Mouse (Mus musculus): ENCODE data around the gene Wdfy3.

Wdfy3 gene

GRCm38 (mm10) chr5:102054511-102055093 is 15.1 kb downstream of the Wdfy3 start:
- DNase-seq (ENCODE audit: low spot score), result no peak

DNA sequence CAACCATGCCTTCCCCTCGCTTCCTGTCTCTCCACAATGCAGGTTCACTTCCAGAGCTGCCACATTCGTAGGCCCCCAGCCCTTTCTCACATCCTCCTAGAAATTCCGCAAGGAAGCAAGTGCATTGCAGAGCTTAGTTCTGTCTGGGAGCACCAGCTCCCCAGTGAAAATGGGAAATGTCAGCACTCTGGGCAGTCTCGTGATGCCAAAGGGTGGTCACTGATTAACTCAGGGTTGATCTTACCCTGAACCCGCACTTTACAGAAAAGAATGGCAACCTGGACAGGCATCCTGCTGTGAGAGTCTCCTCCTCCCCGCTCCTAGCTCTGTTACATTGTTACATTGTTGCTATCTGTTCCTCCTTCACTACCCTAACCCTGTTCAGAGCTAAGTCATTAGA is 16.8 kb downstream of the Wdfy3 start:
- no peak for DNase-seq (ENCODE audit: low spot score)

DNA sequence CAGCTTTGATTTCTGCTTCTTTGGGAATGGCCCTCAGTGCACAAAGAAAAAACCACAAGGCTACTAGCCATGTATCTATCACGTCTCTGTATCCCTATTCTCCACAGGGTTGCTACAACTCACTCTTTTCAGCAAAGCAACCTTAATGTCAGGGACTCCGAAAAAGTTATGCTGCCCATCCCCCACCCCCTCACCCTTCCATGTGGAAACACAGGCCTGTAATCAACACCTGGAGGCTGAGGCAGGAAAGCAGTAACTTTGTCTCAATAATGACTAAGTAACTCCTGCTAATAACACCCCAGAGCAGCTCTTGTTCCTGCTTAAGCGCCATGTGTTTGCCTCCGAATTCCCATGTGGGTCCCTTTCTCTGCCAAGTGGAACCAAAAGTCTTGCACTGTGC is 17.3 kb downstream of the Wdfy3 start:
- no peak for DNase-seq (ENCODE audit: low spot score)

DNA sequence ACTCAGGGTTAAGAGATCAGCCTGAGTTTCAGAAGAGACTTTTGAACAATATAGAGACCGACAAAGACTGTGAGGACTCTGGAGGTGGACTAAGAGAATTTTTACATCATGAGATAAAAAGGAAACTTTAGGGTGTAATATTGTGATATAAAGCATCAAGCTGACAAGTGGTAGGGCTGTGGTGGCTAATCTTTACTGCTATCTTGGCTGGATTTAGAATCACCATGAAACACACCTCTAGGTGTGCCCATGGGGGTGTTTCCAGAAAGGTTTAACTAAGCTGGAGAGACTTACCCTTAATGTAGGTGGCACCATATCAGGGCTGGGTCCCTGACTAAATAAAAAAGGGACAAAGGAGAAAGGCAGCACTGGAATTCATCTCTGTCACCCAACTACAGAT is 19.0 kb downstream of the Wdfy3 start:
- no peak for DNase-seq (ENCODE audit: low spot score)

DNA sequence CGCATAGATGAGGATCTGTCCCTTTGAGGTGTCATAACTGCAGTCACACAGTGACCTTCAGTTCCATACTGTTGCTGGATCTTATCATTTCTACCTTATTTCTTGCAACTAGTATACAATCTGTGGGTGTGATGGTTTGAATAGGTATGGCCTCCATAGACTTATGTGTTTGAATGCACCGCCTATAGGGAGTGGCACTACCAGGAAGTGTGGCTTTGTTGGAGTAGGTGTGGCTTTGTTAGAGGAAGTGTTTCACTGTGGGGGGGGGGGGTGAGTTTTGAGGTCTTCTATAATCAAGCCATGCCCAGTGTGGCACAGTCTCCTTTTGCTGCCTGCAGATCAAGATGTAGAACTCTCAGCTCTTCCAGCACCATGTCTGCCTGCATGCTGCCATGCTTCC is 21.3 kb downstream of the Wdfy3 start:
- DNase-seq (ENCODE audit: low spot score), result no peak

GRCm38 (mm10) chr5:102046617-102047116 is 23.1 kb downstream of the Wdfy3 start:
- no peak for DNase-seq (ENCODE audit: low spot score)

DNA sequence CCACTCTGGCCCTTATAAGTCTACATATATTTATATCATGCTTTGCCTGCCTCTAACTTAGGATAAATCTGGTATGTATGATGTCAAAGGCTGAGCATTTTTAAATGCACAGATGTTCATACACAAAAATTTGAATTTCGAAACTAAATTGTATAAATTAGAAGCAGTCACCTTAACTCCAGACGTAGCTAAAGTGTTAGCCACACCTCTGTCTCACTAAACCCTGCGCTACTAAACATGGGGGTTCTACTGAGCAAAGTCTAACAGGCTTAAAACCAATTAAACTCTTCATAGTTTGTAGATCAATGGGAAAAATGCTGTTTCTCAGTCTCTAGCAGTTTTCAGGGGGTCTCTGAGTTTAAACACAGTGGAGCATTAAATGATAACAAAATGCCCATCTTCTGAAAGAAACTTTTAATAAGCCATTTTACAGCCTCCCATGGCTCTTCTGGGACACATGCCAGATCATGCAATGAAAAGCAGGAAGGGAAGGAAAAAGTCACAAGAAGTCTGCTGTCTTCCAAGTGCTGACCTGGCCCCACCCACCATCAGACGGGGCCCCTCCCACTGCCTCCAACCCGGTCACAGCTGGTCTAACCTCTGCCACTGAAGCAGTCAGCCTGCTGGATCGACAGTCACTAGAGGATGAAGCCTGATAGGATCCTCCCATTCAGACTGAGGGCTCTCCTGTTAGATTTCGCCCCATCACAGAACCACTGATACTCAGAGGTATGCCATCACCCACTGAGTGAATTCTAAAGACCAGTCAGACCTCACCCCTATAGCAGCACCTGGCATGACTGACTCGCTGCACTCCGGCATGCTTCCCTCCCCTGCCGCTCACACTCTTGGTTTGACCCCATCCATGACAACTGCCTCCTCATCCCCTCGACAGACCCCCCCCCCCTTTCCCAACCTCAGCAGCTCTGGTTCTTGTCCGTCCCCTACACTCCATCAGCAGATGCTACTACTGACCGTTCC is 23.8 kb downstream of the Wdfy3 start:
- DNase-seq (ENCODE audit: low spot score), result no peak

- no peak for DNase-seq (ENCODE audit: low spot score)
These were observed 24.5 kb downstream of the Wdfy3 start for GRCm38 (mm10) chr5:102045177-102045576.

GRCm38 (mm10) chr5:102033281-102033680 is 36.4 kb downstream of the Wdfy3 start:
- no peak for DNase-seq (ENCODE audit: low spot score)

DNA sequence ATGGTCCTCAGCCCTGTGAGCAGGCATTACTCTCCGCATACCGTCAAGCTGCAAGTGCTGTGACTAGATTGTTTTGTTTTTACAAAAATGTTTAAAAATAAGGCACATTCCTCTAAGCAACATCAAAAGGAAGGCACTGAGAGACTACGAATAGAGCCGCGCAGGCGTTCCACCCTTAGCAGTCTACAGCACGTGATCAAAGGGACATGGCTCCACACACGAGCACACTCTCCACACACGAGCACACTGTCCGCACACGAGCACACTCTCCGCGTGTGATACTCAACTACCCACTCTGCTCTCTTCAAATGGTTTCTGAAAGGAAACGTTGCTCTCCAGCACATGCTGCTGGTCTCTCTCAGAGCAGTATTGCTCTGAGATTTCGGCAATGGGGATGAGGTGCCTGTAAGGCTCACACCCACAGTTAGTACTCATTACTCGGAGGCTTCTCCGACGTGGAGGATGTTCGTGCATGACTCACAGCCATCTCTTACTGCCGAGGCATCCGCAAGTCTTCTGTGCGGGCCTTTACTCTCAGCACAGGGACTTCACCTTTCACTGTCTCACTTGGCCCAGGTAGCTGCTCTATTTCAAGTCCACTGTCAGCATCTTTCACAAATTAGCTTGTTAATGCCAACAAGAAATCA is 37.0 kb downstream of the Wdfy3 start:
- DNase-seq (ENCODE audit: low spot score), result no peak

DNA sequence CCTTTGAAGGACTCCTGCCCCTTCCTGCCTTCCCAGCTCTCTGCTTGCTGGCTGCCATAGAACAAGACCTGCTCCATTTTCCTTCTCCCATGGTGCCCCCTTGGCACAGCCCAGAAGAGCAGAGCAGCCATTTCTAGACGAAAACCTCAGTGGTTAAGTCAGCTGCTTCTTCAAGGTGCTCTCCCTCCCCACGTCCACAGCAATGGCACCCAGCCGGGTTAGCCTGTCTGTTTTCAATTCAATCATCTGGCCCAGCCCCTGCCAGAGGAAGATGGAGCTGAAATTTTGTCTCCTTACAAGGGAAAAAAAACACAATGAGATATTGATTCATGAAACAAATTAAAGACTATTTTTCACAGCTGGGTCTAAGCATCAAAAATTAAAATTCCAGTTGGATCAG is 37.5 kb downstream of the Wdfy3 start:
- DNase-seq (ENCODE audit: low spot score), result no peak

GRCm38 (mm10) chr5:102023376-102023775 is 46.3 kb downstream of the Wdfy3 start:
- DNase-seq (ENCODE audit: low spot score), result no peak

DNA sequence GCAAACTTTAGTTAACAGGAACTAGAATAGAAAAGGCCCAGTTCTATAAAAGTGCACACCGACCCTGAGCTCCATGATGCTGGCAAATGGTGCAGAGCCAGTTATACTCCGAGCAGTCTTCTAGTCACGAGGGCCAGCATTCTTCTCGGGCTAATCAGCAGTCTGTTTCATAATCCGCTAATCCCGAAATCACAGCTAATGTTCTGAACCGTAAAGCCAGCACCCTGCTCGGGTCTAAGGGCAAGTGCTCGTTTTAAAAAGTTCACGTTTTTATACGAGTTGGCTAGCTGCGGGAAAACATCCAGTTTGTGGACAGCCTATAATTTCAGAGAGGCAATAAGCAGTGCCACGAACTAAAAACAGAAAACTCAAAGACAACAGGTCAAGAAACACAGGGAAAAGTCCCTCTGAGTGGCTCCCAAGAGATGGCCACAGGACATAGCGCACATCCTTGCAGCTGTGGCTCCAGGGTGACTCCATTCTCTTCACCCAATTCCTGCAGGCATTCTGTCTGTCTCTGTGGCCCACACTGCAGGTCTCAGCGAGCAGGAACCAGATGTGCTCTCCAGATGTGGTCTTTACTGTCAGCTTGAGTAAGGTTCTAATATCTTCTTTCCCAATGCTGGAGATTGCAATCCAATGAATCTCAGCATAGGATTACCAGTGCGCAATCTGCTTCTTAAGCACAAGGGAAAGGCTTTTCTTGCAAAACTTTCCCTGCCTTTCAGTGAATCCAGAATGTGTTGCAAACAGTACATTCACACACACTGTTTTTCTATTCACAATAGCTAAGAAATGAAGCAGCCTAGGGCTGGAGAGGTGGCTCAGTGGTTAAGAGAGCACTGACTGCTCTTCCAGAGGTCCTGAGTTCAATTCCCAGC is 47.5 kb downstream of the Wdfy3 start:
- DNase-seq (ENCODE audit: low spot score), result no peak

GRCm38 (mm10) chr5:102014235-102014634 is 55.5 kb downstream of the Wdfy3 start:
- DNase-seq (ENCODE audit: low spot score), result no peak

DNA sequence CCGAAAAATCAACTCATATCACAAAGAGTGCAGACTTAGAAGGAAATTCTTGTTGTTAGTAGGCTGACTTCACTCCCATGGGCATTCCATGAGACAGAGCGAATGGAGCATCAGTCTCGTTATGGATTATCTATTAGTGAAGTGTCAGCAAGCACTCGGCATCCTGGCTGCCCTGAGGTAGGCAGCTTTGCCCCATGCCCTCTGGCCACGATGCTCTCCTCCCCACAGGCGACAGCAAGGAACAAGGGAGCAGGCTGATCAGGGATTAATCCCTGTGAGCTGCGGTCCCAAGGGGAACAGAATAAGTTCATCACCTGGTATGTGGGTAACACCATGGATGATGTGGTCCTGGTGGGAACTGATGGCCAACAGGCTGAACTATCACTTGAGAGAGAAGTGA is 55.9 kb downstream of the Wdfy3 start:
- no peak for DNase-seq (ENCODE audit: low spot score)

GRCm38 (mm10) chr5:102010961-102011360 is 58.8 kb downstream of the Wdfy3 start:
- no peak for DNase-seq (ENCODE audit: low spot score)

GRCm38 (mm10) chr5:102009606-102010005 is 60.1 kb downstream of the Wdfy3 start:
- DNase-seq (ENCODE audit: low spot score), result no peak

- no peak for DNase-seq (ENCODE audit: low spot score)
These were observed 61.0 kb downstream of the Wdfy3 start for GRCm38 (mm10) chr5:102008712-102009111.

GRCm38 (mm10) chr5:102006218-102006941 is 63.3 kb downstream of the Wdfy3 start:
- no peak for DNase-seq (ENCODE audit: low spot score)

DNA sequence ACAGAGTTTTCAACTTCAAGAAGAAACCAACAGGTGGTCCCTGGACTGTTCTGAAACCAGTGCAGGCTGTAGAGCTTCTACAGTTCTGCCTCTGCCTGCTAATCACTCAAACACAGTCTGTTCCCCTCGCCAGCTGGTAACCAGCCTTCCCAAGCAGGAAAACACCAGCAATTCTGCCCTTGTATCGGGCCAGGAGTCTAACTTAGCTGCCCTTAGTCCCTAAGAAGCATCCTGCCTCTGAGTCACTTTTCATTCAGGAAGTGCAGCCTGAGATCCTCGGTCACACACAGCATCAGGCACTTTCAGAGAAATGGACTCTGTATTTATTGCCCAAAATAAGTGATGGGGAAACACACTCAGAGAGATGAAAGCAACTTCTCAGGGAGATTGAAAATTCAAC is 66.3 kb downstream of the Wdfy3 start:
- no peak for DNase-seq (ENCODE audit: low spot score)

DNA sequence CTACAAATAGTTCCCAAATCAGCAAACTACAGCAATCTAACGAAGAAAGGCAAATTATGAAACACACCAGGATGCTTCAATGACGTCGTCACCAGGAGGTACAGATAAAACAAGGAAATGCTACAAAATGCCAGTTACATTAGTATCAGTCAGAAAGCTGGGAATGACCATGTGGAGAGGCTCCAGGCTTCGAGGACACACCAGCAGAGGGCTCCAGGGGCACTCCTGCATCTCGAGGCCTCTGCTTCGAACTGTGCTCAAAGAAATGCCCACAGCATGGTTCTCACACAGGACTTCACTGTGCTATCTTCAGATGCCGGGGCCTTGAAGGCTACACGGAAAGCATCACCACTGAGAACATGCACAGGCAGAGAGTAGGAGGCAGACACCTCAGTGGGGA is 68.7 kb downstream of the Wdfy3 start:
- no peak for DNase-seq (ENCODE audit: low spot score)

All from urinary bladder, postnatal 10 days (tissue).